Mouse (Mus musculus) hindbrain, postnatal 0 days (tissue): ENCODE data around the gene Cetn3. TPM values are rescaled to one million over a fixed set of nuclear protein-coding genes. Genes with fewer than 3 reads are reported as not detected.

ENCODE experiments used
- ATAC-seq: fragments of 200-750 bp; cut with Nextera tagmentation; 2 replicates; pipeline ENCODE4 v1.8.0; 2017; ENCODE audit warnings: mild to moderate bottlenecking, moderate TSS enrichment, moderate library complexity
- DNase-seq: peaks from one replicate; pipeline ENCODE4 v3.0.0-alpha.2; 2015; ENCODE audit warnings: low spot score
- H3K27ac ChIP-seq: fragments of 300-500 bp; sonication (generic); 2 replicates; pipeline ENCODE4 v1.5.1; 2014; ENCODE audit warnings: mild to moderate bottlenecking
- H3K27me3 ChIP-seq: fragments of 300-500 bp; sonication (generic); 2 replicates; pipeline ENCODE4 v1.6.1; 2014; ENCODE audit warnings: low read length, mixed read lengths; ENCODE audit not compliant: insufficient read depth
- H3K36me3 ChIP-seq: fragments of 300-500 bp; sonication (generic); 2 replicates; pipeline ENCODE4 v1.6.1; 2014; ENCODE audit warnings: low read length, mixed read lengths; ENCODE audit not compliant: insufficient read depth
- H3K4me1 ChIP-seq: fragments of 300-500 bp; sonication (generic); 2 replicates; pipeline ENCODE4 v1.6.1; 2014; ENCODE audit warnings: antibody characterized with exemption, low read length, mixed read lengths; ENCODE audit not compliant: insufficient read depth
- H3K4me2 ChIP-seq: fragments of 300-500 bp; sonication (generic); 2 replicates; pipeline ENCODE4 v1.6.1; 2014; ENCODE audit warnings: low read depth, mild to moderate bottlenecking, low read length, moderate library complexity, mixed read lengths
- H3K4me3 ChIP-seq: fragments of 300-500 bp; sonication (generic); 2 replicates; pipeline ENCODE4 v1.5.1; 2014; ENCODE audit warnings: low read length
- H3K9ac ChIP-seq: fragments of 300-500 bp; sonication (generic); replicated peaks from 2 replicates; pipeline ENCODE4 v1.6.1; 2014; ENCODE audit warnings: mild to moderate bottlenecking, low read length, moderate library complexity, mixed read lengths
- H3K9me3 ChIP-seq: fragments of 300-500 bp; sonication (generic); 2 replicates; pipeline ENCODE4 v1.6.1; 2016; ENCODE audit warnings: low read length, mixed read lengths
- CTCF ChIP-seq: IDR thresholded peaks from 2 replicates; pipeline ENCODE4 v1.5.1; 2016; ENCODE audit warnings: antibody characterized with exemption, control low read depth, low read depth
- WGBS: fragments of 180-500 bp; shearing (Covaris S2); extraction: QIAGEN DNeasy Blood & Tissue Kit; methylation state at CpG from one replicate; pipeline ENCODE4 v1.1.7; 2014; 5-methylcytosine and 5-hydroxymethylcytosine counted together
- polyA plus RNA-seq: library from polyadenylated mRNA; unstranded; fragments of >200 nt; fragmentation: Nextera tagmentation; extraction: Ambion mirVana; gene quantifications from 2 replicates; pipeline ENCODE4 v1.2.1, GENCODE M21; 2015
- total RNA-seq: library from RNA; depleted of rRNA; stranded (reverse); fragments of >200 nt; gene quantifications from 2 replicates; pipeline ENCODE4 v1.2.3, GENCODE M21; 2014

The Cetn3 gene
- total and polyA plus RNA-seq, 2 experiments from 2014 or later, result 42.5 to 318 TPM

DNA sequence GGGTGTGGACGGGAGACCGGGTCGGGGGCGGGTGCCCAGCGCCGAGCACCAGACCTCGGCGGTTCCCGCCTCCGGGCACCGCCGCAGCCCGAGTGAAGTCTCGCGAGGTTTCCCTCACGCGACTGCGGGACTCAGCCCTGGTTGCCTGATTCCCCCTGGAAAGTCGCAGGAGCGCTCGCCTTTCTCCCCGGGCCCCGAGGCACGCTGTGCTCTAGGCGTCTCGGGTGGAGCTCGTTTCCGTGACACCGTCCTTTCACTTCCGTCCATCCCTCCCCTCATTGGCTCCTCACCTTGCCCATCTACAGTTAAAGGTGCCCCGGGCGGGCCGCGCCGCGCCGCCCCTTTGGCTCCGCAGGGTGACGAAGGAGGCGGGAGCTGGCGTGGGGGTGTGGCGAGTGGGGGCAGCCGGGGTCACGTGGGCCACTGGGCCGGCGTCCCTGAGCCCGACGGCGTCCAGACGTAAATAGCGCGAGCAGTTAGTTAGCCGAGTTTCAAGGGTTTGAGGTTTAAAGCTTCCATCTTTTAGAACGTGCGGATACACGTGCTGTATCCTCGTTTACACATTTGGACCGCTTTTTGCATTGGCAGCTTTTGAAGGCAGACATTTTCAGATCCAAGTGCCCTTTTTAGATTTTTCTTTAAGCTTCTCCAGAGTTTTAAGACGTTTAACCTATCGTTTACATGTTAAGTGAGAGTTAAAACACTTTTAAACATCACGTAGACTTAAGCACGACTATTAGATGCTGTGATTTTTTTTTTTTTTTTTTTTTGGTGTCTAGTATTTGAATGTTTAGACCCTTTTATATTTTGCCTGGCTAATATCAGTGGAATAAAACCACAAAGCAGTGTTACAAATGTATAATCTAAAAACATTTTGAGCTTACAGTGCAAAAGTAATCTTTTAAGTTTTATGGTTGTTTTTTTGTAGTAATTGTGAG, 797 bp downstream of the Cetn3 start:
- TF ChIP-seq CTCF, result no peak
- Histone ChIP-seq H3K4me3 (peak overlapping the region; percentile 53), H3K27ac (peak overlapping the region; percentile 99), H3K4me1 (0 out of 2 replicates have a peak, but pooled peaks cover 6% of the 10 kb centered on the region), H3K9ac (peak overlapping the region; percentile 87), H3K4me2 (peak overlapping the region; percentile 58), H3K36me3 (no peaks in the 10 kb centered on the region), H3K9me3 (no peaks in the 10 kb centered on the region), H3K27me3 (no peaks in the 10 kb centered on the region)
- 1% methylated on average over 57 of the region's 62 CpGs for WGBS
- DNase-seq (peak; percentile 97), ATAC-seq (peak; percentile 96)

DNA sequence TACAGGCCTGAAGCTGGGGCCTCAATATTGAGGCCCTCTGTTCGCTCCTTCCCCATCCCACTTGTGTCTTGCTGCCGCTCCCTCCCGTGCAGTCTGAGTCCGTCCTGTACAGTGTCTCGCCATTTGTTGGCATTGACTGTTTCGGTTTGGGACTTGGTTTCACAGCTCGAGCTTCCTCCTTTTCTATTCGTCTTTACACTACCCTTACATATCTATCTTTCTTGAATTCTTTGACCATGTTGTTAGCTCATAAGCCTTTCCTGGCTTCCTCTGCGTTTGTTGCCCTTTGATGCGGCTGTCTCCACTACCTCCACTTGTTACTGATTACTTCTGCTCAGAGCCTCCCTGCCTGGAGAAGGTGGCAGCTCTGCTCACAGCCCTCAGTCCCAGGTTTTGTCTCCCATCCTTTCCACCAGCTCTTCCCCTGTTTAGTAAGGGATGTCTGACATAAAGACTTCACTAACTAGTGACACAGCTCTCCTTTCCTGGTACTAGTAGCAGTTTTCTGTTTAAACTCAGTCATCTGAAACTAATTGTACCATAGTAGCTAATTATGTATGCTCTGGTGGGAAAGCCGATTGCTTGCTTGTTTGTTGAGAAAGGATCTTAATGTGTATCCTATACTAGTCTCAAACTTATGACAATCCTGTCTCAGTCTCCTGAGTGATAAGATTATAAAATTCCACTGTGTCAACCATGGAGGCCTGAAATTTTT, 3.0 kb downstream of the Cetn3 start:
- TF ChIP-seq CTCF, result no peak
- Histone ChIP-seq H3K27ac (no peak overlapping the region), H3K27me3 (no peaks in the 10 kb centered on the region), H3K4me1 (0 out of 2 replicates have a peak, but pooled peaks cover 6% of the 10 kb centered on the region), H3K4me2 (peak overlapping the region; percentile 44), H3K9me3 (no peaks in the 10 kb centered on the region), H3K4me3 (peak overlapping the region; percentile 5; the same call in 1 of the 2 replicates), H3K9ac (no peak overlapping the region; the same call in 1 of the 2 replicates), H3K36me3 (no peaks in the 10 kb centered on the region)
- ATAC-seq (no peak), DNase-seq (no peak)
- WGBS, result 51% methylated on average over 11 of the region's 11 CpGs

- H3K36me3 ChIP-seq, result peaks cover 6% of the 10 kb centered on the region; the same call in 1 of the 2 replicates
- no peak overlapping the region for H3K4me3 ChIP-seq
- no peaks in the 10 kb centered on the region for H3K9me3 ChIP-seq
- ATAC-seq (no peak), DNase-seq (no peak)
- no peak overlapping the region for H3K4me2 ChIP-seq
- H3K27me3 ChIP-seq, result no peaks in the 10 kb centered on the region
- no peak for TF ChIP-seq CTCF
- H3K9ac ChIP-seq, result no peak overlapping the region
- 97% methylated on average over 8 of the region's 8 CpGs for WGBS
- H3K4me1 ChIP-seq, result 0 out of 2 replicates have a peak, but pooled peaks cover 6% of the 10 kb centered on the region
- H3K27ac ChIP-seq, result no peak overlapping the region
These were observed 7.3 kb downstream of the Cetn3 start for GRCm38 (mm10) chr13:81790160-81790559.

DNA sequence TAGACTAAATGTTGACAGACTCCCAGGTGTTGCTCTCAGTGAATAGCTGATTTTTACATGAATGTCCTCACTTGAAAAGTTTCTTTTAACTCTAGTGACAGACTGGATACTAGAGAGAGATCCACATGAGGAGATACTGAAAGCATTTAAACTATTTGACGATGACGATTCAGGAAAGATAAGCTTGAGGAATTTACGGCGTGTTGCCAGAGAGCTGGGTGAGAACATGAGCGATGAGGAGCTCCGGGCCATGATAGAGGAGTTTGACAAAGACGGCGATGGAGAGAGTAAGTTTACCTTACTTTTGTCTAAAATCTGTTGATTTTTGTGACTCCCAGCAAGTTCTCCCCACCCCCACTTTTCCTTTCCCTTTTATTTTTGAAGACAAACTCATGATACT, 9.0 kb downstream of the Cetn3 start:
- no peak overlapping the region for H3K4me3 ChIP-seq
- no peak overlapping the region for H3K4me2 ChIP-seq
- TF ChIP-seq CTCF, result no peak
- DNase-seq (no peak), ATAC-seq (no peak)
- H3K9me3 ChIP-seq, result no peaks in the 10 kb centered on the region
- H3K27me3 ChIP-seq, result no peaks in the 10 kb centered on the region
- no peaks in the 10 kb centered on the region for H3K4me1 ChIP-seq
- peaks cover 6% of the 10 kb centered on the region; the same call in 1 of the 2 replicates for H3K36me3 ChIP-seq
- no peak overlapping the region for H3K9ac ChIP-seq
- no peak overlapping the region for H3K27ac ChIP-seq
- WGBS, result 94% methylated on average over 8 of the region's 8 CpGs

DNA sequence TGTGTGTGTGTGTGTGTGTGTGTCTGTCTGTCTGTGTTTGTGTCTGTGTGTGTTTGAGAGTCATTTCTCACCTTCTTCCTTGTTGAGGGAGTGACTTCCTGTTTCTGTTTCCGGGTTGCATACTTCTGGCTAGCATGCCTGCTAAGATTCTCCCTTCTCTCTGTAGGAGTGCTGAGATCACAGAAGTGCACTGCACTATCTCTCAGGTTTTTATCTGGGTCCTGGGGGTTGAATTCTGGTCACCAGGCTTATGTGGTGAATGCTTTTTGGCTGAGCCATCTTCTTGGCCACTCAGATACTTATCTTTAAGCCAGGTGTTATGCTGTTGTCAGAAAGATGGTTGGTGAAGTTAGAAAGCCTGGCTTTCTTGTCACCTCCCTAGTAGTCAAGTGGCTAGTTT, 11.0 kb downstream of the Cetn3 start:
- no peak for TF ChIP-seq CTCF
- DNase-seq, result no peak
- ATAC-seq, result no peak
- H3K4me3 ChIP-seq, result no peak overlapping the region
- H3K9me3 ChIP-seq, result no peaks in the 10 kb centered on the region
- no peaks in the 10 kb centered on the region for H3K27me3 ChIP-seq
- no peak overlapping the region for H3K9ac ChIP-seq
- H3K4me1 ChIP-seq, result no peaks in the 10 kb centered on the region
- H3K36me3 ChIP-seq, result peaks cover 6% of the 10 kb centered on the region; the same call in 1 of the 2 replicates
- no peak overlapping the region for H3K27ac ChIP-seq
- no peak overlapping the region for H3K4me2 ChIP-seq
- WGBS, result 62% methylated on average over 1 of the region's 1 CpGs

DNA sequence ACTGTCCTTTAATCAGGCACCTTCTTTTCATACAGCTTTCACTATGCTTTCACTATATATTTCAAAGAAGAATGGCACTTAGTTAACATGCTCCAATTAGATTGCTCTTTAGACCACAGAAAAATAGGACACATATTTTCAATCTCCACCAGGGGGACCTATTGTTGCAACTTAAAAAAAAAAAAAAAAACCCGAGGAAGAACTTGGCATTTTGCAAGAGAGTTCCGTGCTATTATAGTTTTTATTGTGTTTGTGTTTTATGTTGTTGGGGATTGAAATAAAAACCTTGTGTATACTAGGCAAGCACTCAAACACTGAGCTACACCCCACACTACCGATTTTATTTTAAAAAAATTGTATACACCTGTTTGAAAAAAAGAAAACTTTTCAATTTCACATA, 18.2 kb downstream of the Cetn3 start:
- H3K9ac ChIP-seq, result no peak overlapping the region
- H3K4me1 ChIP-seq, result no peaks in the 10 kb centered on the region
- TF ChIP-seq CTCF, result peak; percentile 54
- H3K4me3 ChIP-seq, result no peak overlapping the region
- no peak overlapping the region for H3K27ac ChIP-seq
- DNase-seq (peak; percentile 62), ATAC-seq (no peak)
- H3K36me3 ChIP-seq, result no peaks in the 10 kb centered on the region
- H3K4me2 ChIP-seq, result no peak overlapping the region
- H3K27me3 ChIP-seq, result no peaks in the 10 kb centered on the region
- no peaks in the 10 kb centered on the region for H3K9me3 ChIP-seq
- 33% methylated on average over 3 of the region's 3 CpGs for WGBS
